Mouse (Mus musculus) heart, postnatal 36 days (tissue): ENCODE results near the gene Kpna1. TPM values are rescaled to one million over a fixed set of nuclear protein-coding genes. Genes with fewer than 3 reads are reported as not detected.
"Not testable (repeated sequence)": the region's sequence is repeated elsewhere in the genome, so short reads cannot be mapped to it uniquely, and the experiment has no call there.

Experiments used
- DNase-seq, 2 experiments: peaks; one replicate each; pipeline ENCODE4 v3.0.0; 2021 to 2022
- intact Hi-C: fragments of 180-260 bp; cut with DNase I; formaldehyde crosslinking; loops from one replicate; pipeline ENCODE4 v1.15.1; 2025
- total RNA-seq, 2 experiments: library from RNA; stranded (reverse); gene quantifications; 2 replicates each; pipeline ENCODE4 v1.2.3; 2021

The Kpna1 gene
- total RNA-seq, 2 experiments from 2014 or later, result 121 to 128 TPM

DNA sequence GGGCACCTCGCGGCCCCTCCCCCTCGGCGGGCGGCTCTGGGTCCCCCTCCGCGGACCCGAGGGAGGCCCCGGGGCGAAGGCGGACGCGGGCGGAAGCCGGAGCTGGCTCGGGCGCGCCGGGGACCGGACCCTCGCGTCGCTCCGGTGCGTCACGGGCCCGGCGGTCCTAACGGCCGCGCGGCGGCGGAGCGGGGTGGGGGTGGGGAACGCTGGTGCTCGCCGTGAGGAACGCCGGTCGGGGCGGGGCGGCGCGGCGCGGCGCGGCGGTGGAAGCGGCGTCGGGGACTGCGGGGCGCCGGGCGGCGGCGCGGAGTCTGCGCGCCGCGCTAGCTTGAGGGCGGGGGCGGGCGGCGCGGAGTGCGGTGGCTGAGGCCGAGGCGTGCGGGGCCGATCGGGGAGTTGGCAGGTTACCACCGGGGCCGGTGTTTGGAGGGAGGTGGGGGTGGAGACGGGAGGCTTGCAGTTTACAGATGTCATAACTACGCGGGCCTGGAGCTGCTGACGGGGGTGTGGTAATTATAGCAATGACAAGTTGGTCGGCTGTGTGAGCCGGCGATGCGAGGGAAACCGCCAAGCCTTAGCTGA is 5.1 kb downstream of the Kpna1 start:
- intact Hi-C loops, result loop anchor here (2.0 to 5.0 kb wide), 2 partner anchors 45 to 89 kb away; partner anchors contain the start of genes Ccdc58, Dtx3l, Fam162a and Parp9
- DNase-seq, result peak in 1 of 2 experiments; percentile 58

DNA sequence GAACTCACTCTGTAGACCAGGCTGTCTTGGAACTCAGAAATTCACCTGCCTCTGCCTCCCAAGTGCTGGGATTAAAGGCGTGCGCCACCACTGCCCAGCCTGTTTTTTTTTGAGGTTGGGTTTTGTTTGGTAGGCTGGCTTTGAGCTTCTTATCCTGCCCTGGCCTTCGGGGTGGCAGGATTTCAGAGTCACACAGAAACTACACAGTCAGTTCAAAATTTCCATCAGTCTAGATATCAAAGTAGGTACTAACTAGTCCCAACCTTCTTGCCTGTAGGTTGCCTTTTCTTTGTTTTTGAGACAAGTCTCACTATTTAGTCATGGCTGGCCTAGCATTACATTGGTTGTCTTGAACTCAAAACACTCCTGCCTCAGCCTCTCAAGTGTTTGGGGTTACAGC is 5.9 kb downstream of the Kpna1 start:
- intact Hi-C loops, result loop anchor here (5.0 kb wide), 1 partner anchor 88 kb away; the partner anchor contains the start of genes Ccdc58 and Fam162a
- DNase-seq, result no peak

DNA sequence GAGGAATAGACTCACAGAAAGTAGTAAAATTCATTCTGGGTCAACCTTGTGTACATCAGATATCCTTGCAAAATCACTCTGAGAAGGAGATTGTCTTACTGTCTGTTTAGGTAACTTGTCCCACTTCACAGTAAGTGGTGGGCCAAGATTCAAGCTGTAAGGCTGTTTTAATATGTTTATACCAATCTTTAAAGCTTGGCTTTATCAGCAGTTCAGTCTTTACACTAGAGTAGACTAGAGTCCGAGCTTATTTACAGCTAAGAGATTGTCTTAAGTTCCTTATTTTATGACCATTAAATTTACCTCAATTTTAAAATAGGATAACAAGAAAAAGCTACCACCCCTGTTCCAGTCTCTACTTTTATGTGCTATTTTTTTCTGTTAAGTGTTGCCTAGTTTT is 9.4 kb downstream of the Kpna1 start:
- no peak for DNase-seq
- intact Hi-C loops, result no loop called here

DNA sequence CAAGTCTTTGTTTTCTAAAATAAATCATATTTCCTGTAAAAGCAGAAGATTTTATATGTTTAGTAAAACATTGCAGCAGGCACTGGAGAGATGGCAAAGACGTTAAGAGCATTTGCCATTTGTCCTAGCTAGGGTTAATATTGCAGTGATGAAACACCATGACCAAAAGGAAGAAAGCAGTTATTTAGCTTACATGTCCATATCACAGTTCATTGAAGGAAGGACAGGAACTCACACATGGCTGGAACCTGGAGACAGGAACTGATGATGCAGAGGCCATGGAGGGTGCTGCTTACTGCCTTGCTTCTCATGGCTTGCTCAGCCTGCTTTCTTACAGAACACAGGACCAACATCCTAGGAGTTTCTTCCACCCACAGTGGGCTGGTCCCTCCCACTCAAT is 13.8 kb downstream of the Kpna1 start:
- no peak for DNase-seq
- intact Hi-C loops, result no loop called here

DNA sequence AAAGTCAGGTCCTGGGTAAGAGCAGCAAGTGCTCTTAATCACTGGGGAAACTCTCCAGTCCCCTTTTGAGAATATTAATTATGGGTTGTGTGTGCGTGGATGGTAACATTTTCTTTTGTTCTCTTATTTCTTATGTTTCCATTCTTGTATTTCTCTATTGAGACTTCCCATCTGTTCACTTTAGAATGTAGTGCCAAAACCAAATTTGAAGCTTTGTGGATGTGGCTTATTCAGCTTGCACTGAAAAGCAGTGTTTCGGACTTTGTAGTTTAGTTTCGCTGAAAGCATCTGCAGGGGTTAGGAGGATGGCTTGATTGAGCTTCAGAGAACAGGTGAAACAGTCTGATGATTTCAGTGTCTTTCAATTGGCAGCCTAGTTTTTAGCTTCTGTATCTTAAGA is 14.8 kb downstream of the Kpna1 start:
- intact Hi-C loops, result no loop called here
- DNase-seq, result no peak

DNA sequence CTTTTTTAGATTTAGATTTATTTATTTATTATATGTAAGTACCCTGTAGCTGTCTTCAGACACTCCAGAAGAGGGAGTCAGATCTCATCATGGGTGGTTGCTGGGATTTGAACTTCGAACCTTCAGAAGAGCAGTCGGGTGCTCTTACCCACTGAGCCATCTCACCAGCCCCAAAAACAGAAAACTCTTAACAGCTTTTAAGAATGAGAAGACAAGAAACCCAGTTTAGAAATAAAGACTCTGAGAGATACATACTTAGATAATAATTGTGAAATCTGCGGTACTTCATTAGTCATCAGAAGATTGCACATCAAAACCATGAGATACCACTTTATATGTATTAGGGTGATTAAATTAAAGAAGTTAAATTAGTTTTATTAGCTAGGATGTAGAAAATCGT is 20.3 kb downstream of the Kpna1 start:
- intact Hi-C loops, result not testable (repeated sequence)

DNA sequence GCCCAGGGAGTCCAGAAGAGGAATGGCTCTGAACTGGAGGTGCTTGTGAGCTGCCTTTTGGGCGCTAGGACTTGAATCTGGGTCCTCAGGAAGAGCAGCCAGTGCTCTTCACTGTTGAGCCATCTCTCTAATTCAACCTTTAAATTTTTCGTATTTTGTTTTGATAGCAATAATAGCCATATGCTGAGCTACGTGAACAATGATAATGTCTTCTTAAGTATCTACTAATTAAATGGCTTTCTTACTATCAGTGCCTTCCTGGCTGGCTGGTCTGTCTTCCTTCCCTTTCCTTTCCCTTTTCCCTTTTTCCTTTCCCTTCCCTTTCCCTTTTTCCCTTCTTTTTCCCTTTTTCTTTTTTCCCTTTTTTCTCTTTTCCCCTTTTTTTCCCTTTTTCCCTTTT is 29.8 kb downstream of the Kpna1 start:
- intact Hi-C loops, result no loop called here
- DNase-seq, result no peak

More for the DNA sequence above, 20.3 kb downstream of the Kpna1 start:
- DNase-seq, result not testable (repeated sequence)

DNA sequence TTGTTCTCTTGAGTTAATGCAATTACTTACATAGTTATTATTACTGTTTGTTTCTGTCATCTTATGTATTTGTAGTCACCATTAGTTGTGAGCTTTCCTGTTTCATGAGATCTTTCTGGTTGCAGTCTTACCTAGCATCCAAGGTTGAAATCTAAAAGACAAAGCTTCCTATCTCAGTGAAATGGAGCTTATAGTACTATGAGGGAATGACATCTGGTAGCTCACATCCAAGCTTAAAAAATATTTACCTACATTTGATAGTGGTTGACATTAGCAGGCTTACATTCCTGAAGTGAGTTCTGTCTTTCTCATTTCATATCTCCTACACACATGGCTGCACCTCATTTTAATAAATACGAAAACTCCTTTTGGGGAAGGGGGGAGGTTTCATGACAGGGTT is 37.8 kb downstream of the Kpna1 start:
- intact Hi-C loops, result no loop called here
- DNase-seq, result no peak

DNA sequence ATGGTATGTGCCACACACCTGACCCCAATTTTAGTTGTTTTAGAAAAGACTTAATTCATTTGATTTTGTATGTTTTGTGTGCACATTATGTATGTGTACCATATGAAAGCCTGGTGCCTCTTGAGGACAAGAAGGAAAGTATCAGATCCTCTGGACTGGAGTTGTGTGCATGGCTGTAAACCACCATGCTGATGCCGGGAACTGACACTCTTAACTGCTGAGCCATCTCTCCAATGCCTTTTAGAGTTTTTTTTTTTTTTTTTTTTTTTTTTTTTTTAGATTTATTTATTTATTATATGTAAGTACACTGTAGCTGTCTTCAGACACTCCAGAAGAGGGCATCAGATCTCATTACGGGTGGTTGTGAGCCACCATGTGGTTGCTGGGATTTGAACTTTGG is 49.6 kb downstream of the Kpna1 start:
- intact Hi-C loops, DNase-seq: not testable (repeated sequence)

DNA sequence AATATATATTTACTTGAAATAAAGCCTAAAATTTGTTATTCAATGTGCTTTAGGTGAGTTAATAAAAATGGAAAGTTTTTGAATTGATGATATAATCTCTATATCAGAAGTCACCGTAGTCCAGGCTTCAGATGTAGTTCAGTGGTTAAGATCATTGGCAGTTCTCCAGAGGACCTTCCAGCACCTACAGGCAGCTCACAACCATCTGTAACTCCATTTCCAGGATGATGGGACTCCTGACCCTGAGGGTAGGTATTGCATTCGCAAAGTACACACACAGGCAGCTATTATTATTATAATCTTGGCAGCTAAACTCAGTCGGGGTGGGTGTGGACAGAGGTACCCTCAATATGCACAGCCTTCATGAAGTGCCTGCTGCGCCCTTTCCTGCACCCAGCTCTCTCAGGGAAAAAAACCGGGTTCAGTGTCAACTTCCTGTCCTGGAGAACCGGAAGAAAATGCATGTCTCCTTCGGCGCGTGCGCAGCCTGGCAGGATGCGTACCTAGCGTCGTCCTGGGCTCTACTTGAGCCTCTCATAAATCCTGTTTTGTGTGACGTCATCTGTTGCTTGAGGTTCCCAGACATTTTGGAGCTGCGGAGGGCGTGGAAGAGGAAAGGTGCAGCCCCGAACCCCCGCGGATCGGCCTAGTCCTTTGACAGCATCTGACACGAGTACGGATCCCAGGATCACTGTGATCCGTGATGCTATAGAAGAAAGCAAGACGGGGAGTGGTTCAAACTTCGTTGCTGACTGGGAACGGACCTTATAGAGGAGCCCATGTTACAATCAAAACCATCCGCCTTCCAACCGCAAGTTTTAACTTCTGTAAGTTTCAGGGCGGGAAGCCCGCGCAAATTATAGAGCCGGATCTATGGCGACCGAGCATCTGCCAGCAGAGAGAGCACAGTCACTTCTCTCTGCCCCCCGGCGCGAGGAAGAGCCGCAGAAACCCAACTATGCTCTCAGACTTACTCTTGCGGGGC is 62.4 kb downstream of the Kpna1 start, which contains the start of gene Wdr5b:
Gene Wdr5b (plus strand): TSS at position 551 of the 985 bp plus-strand sequence.
- DNase-seq, result peak; percentile 82 to 87
- intact Hi-C loops, result loop anchor here (1.0 kb wide), 1 partner anchor 30 kb away; the partner anchor contains the start of genes Ccdc58 and Fam162a

DNA sequence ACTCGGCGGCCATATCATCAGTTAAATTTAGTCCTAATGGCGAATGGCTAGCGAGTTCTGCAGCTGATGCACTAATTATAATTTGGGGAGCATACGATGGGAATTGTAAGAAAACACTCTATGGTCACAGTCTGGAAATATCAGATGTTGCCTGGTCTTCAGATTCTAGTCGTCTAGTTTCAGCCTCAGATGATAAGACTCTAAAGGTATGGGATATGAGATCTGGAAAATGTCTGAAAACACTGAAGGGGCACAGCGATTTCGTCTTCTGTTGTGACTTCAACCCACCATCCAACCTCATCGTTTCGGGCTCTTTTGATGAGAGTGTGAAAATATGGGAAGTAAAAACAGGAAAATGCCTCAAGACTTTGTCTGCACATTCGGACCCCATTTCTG is 63.1 kb downstream of the Kpna1 start:
- DNase-seq, result no peak
- intact Hi-C loops, result loop anchor here (1.0 kb wide), 1 partner anchor 30 kb away; the partner anchor contains the start of genes Ccdc58 and Fam162a

DNA sequence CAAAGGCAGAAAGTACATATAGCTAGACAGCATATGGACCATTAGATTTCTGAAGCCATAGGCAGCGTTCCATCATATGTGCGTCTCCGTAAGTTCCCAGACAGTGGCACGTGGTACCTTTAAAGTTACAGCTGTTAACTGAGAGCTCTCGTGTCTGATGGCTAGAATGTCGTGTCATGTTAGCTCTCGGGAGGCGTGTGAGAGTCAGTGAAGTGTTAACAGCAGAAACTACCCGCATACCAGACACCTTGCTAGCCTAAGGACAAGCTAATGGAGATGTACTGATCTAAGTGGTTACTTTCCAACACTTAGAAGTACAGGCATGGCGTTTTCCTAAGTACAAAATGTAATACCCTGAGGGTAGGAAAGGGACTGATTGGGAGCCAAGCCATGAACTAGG is 64.5 kb downstream of the Kpna1 start:
- intact Hi-C loops, result no loop called here

DNA sequence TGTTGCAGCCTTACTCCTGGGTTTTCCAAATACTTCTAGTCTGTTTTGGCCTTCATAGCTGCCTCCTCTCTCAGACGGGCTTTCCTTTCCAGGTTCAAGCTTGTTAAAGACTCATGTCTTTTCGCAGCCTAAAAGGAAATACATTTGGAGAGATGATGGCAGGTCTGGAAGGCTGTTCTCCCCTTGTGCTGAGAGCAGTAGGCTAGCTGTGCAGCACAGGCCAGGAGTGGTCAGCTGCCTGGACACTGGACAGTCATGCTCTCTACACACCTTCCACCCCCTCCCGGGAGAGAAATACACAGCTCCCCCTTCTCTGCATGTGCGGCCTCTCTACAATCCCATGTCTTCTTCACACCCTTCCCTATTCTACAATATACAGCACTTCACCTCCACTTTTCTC is 65.4 kb downstream of the Kpna1 start:
- no peak for DNase-seq
- intact Hi-C loops, result no loop called here

More for the DNA sequence above, 64.5 kb downstream of the Kpna1 start:
- DNase-seq, result no peak

DNA sequence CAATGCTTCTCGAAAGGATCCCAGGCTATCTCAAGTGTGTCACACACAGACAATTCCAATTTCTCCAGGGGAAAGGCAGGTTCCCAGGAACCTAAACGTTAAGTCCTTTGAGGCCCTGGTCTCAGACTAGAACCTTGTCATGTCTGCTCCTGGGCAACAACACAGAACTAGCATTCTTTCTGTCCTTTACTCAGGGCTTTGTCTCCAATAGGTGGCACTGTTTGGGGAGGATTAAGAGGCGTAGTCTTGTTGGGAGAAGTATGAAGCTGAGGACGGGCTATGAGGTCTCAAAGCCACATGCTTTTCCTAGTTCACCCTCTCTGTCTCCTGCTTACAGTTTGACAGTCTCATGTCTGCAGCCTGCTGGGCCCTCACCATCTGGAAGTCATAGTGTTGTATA is 69.0 kb downstream of the Kpna1 start:
- no peak for DNase-seq

DNA sequence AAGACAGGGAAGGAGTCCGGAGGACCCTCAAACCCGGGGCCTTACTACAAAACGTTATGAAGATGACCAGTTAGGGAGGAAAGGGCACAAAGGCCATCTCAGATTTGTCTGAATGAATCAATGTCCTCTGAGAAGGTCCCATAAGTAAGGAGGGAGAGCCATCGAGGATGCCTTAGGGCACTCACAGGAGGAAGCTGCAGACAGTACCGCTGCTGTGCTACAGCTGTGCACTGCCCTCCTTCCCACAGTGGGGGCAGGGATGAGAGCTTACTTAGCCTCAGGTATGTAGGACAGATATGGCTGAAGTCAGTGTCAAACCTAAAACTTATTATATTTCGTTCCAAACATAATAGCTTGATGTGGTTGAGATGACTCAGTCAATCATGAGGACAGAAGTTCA is 72.9 kb downstream of the Kpna1 start:
- DNase-seq, result no peak
- intact Hi-C loops, result no loop called here

More for the DNA sequence above, 69.0 kb downstream of the Kpna1 start:
- intact Hi-C loops, result no loop called here

DNA sequence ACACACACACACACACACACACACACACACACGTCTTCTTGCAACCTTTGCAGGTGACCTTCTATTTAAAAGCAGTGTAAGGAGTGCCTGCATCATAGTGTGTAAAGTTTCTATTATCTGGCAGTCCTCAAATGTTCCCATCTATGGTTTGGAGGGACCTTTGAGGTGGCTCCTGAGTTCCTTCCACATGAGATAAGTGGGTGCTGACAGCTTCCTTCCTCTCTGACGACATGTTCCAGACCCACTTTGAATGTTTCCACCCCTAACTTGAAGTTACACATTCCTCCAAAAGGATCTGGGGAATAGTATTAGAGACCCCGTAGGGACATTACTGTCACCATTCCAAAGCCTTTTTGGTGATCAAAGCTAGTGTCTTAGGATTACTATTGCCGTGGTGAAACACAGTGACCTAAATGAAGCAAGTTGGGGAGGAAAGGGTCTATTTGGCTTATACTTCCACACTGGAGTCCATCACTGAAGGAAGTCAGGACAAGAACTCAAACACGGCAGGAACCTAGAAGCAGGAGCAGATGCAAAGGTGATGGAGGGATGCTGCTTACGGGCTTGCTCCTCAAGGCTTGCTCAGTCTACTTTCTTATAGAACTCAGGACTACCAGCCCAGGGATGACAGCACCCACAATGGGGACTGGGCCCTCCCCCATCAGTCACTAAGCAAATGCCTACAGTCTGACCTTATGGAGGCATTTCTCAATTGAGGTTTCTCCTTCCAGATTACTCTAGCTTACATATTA is 75.2 kb downstream of the Kpna1 start:
- peak in 1 of 2 experiments; percentile 23 for DNase-seq
- intact Hi-C loops, result no loop called here

DNA sequence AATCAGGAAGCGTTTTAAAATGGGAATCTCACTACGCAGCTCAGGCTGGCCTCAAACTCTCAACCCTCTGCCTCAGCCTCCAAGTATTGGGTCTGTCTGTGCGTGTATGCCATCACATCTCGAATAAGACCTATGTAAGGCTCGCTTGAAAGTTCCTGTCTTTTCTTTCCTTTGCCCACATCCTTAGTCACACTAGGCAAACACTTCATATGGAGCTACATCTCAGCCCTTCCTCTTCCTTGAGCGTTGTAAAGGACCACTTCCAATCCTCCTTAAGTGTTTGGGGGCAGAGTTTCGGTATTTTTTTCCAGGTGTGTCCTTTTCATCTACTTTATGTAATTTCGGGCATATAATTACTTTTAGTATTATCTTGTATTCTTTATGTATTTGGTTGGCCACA is 76.4 kb downstream of the Kpna1 start:
- DNase-seq, result no peak
- intact Hi-C loops, result no loop called here

DNA sequence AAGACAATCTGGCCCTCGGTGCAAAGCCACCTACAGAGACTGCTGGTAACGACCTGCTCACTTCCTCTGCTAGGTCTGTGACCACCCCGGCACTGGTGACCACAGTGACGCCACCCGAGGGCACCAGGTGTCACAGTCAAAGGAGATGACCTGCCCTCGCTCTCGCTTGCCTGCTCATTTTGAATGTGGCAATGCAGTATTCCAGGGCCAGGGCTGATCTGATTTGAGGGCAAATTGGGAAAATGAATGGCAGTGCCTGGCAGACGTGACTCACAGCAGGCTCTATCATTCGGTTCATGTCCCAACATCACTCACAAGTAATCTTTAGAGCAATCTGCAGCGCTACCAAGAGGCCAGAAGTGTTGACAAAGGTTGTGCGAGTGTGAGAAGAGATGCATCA is 77.9 kb downstream of the Kpna1 start:
- intact Hi-C loops, result no loop called here
- no peak for DNase-seq

DNA sequence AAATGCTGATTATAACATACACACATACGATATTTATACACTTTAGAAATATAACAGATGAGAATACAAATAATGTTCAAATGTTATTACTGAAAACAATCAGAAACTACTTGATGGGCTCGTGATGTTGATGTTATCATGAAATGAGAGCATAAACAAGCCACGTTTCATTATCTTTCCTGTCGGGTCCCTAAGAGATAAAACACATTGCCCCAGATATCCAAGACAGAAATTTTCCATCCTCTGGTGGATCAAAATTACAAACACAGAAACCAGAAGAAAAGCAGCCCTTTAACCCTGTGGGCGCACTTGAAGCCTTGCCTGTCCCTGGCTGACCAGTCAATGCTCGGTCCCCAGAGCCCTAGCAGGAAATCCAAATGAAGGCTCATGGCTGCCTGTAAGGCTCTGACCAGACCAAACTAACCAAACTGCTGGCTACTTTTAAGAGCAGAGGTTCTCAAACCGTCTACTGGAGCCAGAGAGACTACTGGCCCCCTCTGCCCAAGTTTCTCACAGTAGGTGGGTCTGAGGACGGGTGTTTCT is 79.5 kb downstream of the Kpna1 start:
- intact Hi-C loops, result no loop called here
- peak in 1 of 2 experiments; percentile 24 for DNase-seq

DNA sequence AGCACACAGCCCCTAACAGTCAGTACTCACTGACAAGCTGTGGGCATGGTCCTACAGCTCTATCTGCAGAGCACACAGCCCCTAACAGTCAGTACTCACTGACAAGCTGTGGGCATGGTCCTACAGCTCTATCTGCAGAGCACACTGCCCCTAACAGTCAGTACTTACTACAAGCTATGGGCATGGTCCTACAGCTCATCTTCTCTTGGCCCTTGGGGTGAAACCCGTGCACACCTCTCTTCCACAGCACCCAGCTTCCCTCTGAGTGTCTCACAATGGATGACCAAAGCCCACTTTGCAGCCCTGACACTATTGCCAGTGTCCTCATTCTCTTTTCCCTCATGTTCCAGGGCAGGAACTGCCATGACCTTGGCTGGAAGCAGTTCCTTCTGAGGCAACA is 84.0 kb downstream of the Kpna1 start:
- intact Hi-C loops, DNase-seq: not testable (repeated sequence)
